ENCODE assay signal across 18 mouse cellular contexts in the genomic region with DNA sequence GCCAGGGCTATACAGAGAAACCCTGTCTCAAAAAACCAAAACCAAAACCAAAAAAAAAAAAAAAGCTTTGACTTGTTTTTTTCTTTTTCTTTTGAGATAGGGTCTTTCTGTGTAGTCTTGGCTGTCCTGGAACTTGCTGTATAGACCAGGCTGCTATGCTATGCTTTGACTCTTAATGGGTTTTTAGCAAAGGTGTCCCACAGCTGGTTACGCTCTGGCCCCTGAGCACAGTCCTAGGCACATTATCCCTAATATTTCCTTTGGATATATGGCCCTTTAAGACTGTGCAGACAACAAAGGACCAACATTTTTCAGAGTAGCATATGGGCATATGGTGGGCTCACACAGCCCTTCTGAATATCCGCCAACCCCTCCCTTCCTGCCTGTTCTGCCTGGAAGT. TPM values are rescaled to one million over a fixed set of nuclear protein-coding genes. Genes with fewer than 3 reads are reported as not detected.
"Had no signal": no experiment of that assay in that cellular context is flagged by ENCODE, and none has a peak within 500 bp of the region (broad histone marks: within the 10 kb centered on the region; RNA-seq: fewer than 3 reads in every experiment).

No protein-coding gene starts in this region.

- H3K36me3 ChIP-seq: liver, embryonic 13.5 days; midbrain, embryonic 12.5 days; neural tube, embryonic 13.5 days had no signal

- H3K4me3 ChIP-seq: left cerebral cortex, adult 2 months; liver, embryonic 13.5 days; midbrain, embryonic 12.5 days; myocyte; neural tube, embryonic 13.5 days had no signal

- H3K9ac ChIP-seq: liver, embryonic 13.5 days; midbrain, embryonic 12.5 days; neural tube, embryonic 13.5 days had no signal

- DNase-seq: kidney, postnatal 10 days; kidney, postnatal 36 days; layer of hippocampus, postnatal 36 days; liver, embryonic 13.5 days; lung, adult 2 months; lung, postnatal 14 days; right cerebral cortex, adult 18-20 months; right cerebral cortex, postnatal 14 days; right cerebral cortex, postnatal 4 days; thymus, adult 2 months; thymus, postnatal 14 days; thymus, postnatal 4 days had no signal

- H3K4me2 ChIP-seq: liver, embryonic 13.5 days; midbrain, embryonic 12.5 days; neural tube, embryonic 13.5 days had no signal

- H3K27me3 ChIP-seq: liver, embryonic 13.5 days; midbrain, embryonic 12.5 days had no signal

- ATAC-seq: midbrain, embryonic 16.5 days had no signal

- H3K27ac ChIP-seq: left cerebral cortex, adult 2 months; liver, embryonic 13.5 days; midbrain, embryonic 12.5 days; neural tube, embryonic 13.5 days; stomach, postnatal 0 days had no signal

- H3K9me3 ChIP-seq: liver, embryonic 13.5 days; midbrain, embryonic 12.5 days; neural tube, embryonic 13.5 days had no signal

RNA-seq across cellular contexts. Expression of a gene that starts 11.9 kb away (rescaled TPM):
- total RNA-seq: layer of hippocampus, postnatal 36 days had no signal
